Mouse (Mus musculus): Measurements from ENCODE around the gene Olfr465-ps1. TPM values are rescaled to one million over a fixed set of nuclear protein-coding genes. Genes with fewer than 3 reads are reported as not detected.
A peak's percentile ranks its signal among the peaks of the same experiment; 100 is the strongest.

Gene Olfr465-ps1
- total and polyA plus RNA-seq, 2 experiments, result not detected

- WGBS, result under 1% methylated on average over 60 of the region's 60 CpGs
- Histone ChIP-seq H3K27ac (replicated peaks; ENCODE audit: insufficient read depth, low read depth, low read length) (peak within 1 kb of the TSS; percentile 40), H3K9ac (ENCODE audit: low read depth, low read length) (peak within 1 kb of the TSS; percentile 87), H3K79me2 (ENCODE audit: control insufficient read depth, insufficient read depth, low read length) (peaks cover 6% of the 10 kb centered on the region; the same call in 1 of the 2 replicates), H3K4me3 (ENCODE audit: insufficient read depth, low read depth, low read length) (peak within 1 kb of the TSS; percentile 88), H3K4me1 (ENCODE audit: control insufficient read depth, insufficient read depth, low read length) (peaks cover 5% of the 10 kb centered on the region; the same call in 1 of the 2 replicates), H3K27me3 (ENCODE audit: control insufficient read depth, insufficient read depth, low read length) (no peaks in the 10 kb centered on the region), H3K36me3 (ENCODE audit: control insufficient read depth, insufficient read depth, low read length) (no peaks in the 10 kb centered on the region)
- peak; percentile 53; the same call in 1 of the 2 replicates for TF ChIP-seq POLR2A (IDR thresholded peaks at IDR 0.05; ENCODE audit: extremely low read depth, insufficient read depth, low read length)
- TF ChIP-seq CTCF (IDR thresholded peaks at IDR 0.05; ENCODE audit: low read depth, low read length), result no peak
- peak; percentile 86 for DNase-seq (ENCODE audit: extremely low read depth, low read depth, low spot score)
These were observed 25.3 kb upstream of the Olfr465-ps1 start, which contains the start of gene Mfsd14b for GRCm38 (mm10) chr13:65112459-65113110. Gene Mfsd14b, minus strand, starts transcription at chr13:65112975.

- 74% methylated on average over 3 of the region's 3 CpGs for WGBS
- Histone ChIP-seq H3K27me3 (ENCODE audit: control insufficient read depth, insufficient read depth, low read length) (no peaks in the 10 kb centered on the region), H3K79me2 (ENCODE audit: control insufficient read depth, insufficient read depth, low read length) (peaks cover 1% of the 10 kb centered on the region; the same call in 1 of the 2 replicates), H3K4me1 (ENCODE audit: control insufficient read depth, insufficient read depth, low read length) (peaks cover under 1% of the 10 kb centered on the region; the same call in 1 of the 2 replicates), H3K36me3 (ENCODE audit: control insufficient read depth, insufficient read depth, low read length) (no peaks in the 10 kb centered on the region), H3K27ac (replicated peaks; ENCODE audit: insufficient read depth, low read depth, low read length) (no peak overlapping the region), H3K9ac (ENCODE audit: low read depth, low read length) (no peak overlapping the region), H3K4me3 (ENCODE audit: insufficient read depth, low read depth, low read length) (no peak overlapping the region; the same call in 1 of the 2 replicates)
- no peak for DNase-seq (ENCODE audit: extremely low read depth, low read depth, low spot score)
- TF ChIP-seq POLR2A (IDR thresholded peaks at IDR 0.05; ENCODE audit: extremely low read depth, insufficient read depth, low read length), result no peak
- TF ChIP-seq CTCF (IDR thresholded peaks at IDR 0.05; ENCODE audit: low read depth, low read length), result no peak
These were observed 24.6 kb upstream of the Olfr465-ps1 start for GRCm38 (mm10) chr13:65113239-65113638.

- no peak overlapping the region for H3K27ac ChIP-seq (replicated peaks; ENCODE audit: insufficient read depth, low read depth, low read length)
These were observed 16.9 kb upstream of the Olfr465-ps1 start for GRCm38 (mm10) chr13:65120984-65121383.

GRCm38 (mm10) chr13:65122111-65122510 is 15.8 kb upstream of the Olfr465-ps1 start:
- 93% methylated on average over 1 of the region's 1 CpGs for WGBS
- Histone ChIP-seq H3K36me3 (ENCODE audit: control insufficient read depth, insufficient read depth, low read length) (no peaks in the 10 kb centered on the region), H3K79me2 (ENCODE audit: control insufficient read depth, insufficient read depth, low read length) (no peaks in the 10 kb centered on the region), H3K27ac (replicated peaks; ENCODE audit: insufficient read depth, low read depth, low read length) (no peak overlapping the region), H3K4me1 (ENCODE audit: control insufficient read depth, insufficient read depth, low read length) (no peaks in the 10 kb centered on the region), H3K27me3 (ENCODE audit: control insufficient read depth, insufficient read depth, low read length) (no peaks in the 10 kb centered on the region), H3K9ac (ENCODE audit: low read depth, low read length) (no peak overlapping the region), H3K4me3 (ENCODE audit: insufficient read depth, low read depth, low read length) (no peak overlapping the region)
- no peak for DNase-seq (ENCODE audit: extremely low read depth, low read depth, low spot score)
- TF ChIP-seq POLR2A (IDR thresholded peaks at IDR 0.05; ENCODE audit: extremely low read depth, insufficient read depth, low read length) (no peak), CTCF (IDR thresholded peaks at IDR 0.05; ENCODE audit: low read depth, low read length) (no peak)

More at GRCm38 (mm10) chr13:65120984-65121383, 16.9 kb upstream of the Olfr465-ps1 start:
- no peak overlapping the region for H3K9ac ChIP-seq (ENCODE audit: low read depth, low read length)
- H3K4me3 ChIP-seq (ENCODE audit: insufficient read depth, low read depth, low read length), result no peak overlapping the region
- no peak for TF ChIP-seq POLR2A (IDR thresholded peaks at IDR 0.05; ENCODE audit: extremely low read depth, insufficient read depth, low read length)
- TF ChIP-seq CTCF (IDR thresholded peaks at IDR 0.05; ENCODE audit: low read depth, low read length), result no peak
- no peak for DNase-seq (ENCODE audit: extremely low read depth, low read depth, low spot score)
- H3K27me3 ChIP-seq (ENCODE audit: control insufficient read depth, insufficient read depth, low read length), result no peaks in the 10 kb centered on the region
- H3K79me2 ChIP-seq (ENCODE audit: control insufficient read depth, insufficient read depth, low read length), result no peaks in the 10 kb centered on the region
- no peaks in the 10 kb centered on the region for H3K4me1 ChIP-seq (ENCODE audit: control insufficient read depth, insufficient read depth, low read length)
- no peaks in the 10 kb centered on the region for H3K36me3 ChIP-seq (ENCODE audit: control insufficient read depth, insufficient read depth, low read length)
- WGBS, result 68% methylated on average over 3 of the region's 3 CpGs

GRCm38 (mm10) chr13:65127063-65127847 is 10.6 kb upstream of the Olfr465-ps1 start:
- TF ChIP-seq CTCF (IDR thresholded peaks at IDR 0.05; ENCODE audit: low read depth, low read length) (peak; percentile 37; the same call in 1 of the 2 replicates), POLR2A (IDR thresholded peaks at IDR 0.05; ENCODE audit: extremely low read depth, insufficient read depth, low read length) (no peak)
- Histone ChIP-seq H3K4me3 (ENCODE audit: insufficient read depth, low read depth, low read length) (no peak overlapping the region), H3K36me3 (ENCODE audit: control insufficient read depth, insufficient read depth, low read length) (no peaks in the 10 kb centered on the region), H3K9ac (ENCODE audit: low read depth, low read length) (no peak overlapping the region), H3K4me1 (ENCODE audit: control insufficient read depth, insufficient read depth, low read length) (no peaks in the 10 kb centered on the region), H3K27ac (replicated peaks; ENCODE audit: insufficient read depth, low read depth, low read length) (no peak overlapping the region), H3K27me3 (ENCODE audit: control insufficient read depth, insufficient read depth, low read length) (no peaks in the 10 kb centered on the region), H3K79me2 (ENCODE audit: control insufficient read depth, insufficient read depth, low read length) (no peaks in the 10 kb centered on the region)
- 57% methylated on average over 3 of the region's 3 CpGs for WGBS
- DNase-seq (ENCODE audit: extremely low read depth, low read depth, low spot score), result peak; percentile 12

Measured in liver, adult 2 months (tissue).